Mouse (Mus musculus): Measurements from ENCODE around the gene Ccl11.
A peak's percentile ranks its signal among the peaks of the same experiment; 100 is the strongest.

GRCm38 (mm10) chr11:82080865-82081264 lies 23.2 kb downstream of the Ccl11 start:
- TF ChIP-seq MYOG (IDR thresholded peaks at IDR 0.05; ENCODE audit: control insufficient read depth in 1 of 3, insufficient read depth in 1 of 3, insufficient read length in 2 of 3, low read depth in 2 of 3) (no peak), MAX (IDR thresholded peaks at IDR 0.05; ENCODE audit: low read depth) (no peak), MYOD1 (IDR thresholded peaks at IDR 0.05; ENCODE audit: control insufficient read depth in 1 of 3, insufficient read length in 2 of 3, low read depth in 2 of 3) (no peak), POLR2A (IDR thresholded peaks at IDR 0.05; ENCODE audit: insufficient read length, low read depth) (no peak), USF1 (IDR thresholded peaks at IDR 0.05; ENCODE audit: low read depth) (no peak), TCF3 (IDR thresholded peaks at IDR 0.05; ENCODE audit: insufficient read length, low read depth) (no peak), CEBPB (IDR thresholded peaks at IDR 0.05; ENCODE audit: insufficient read depth, poor library complexity, severe bottlenecking) (peak; percentile 66; the same call in 1 of the 2 replicates), TCF12 (IDR thresholded peaks at IDR 0.05; ENCODE audit: insufficient read depth, poor library complexity, severe bottlenecking) (no peak), SRF (IDR thresholded peaks at IDR 0.05; ENCODE audit: control insufficient read depth, insufficient read length, low read depth) (no peak)

Measured in myocyte (in vitro differentiated cells).